Mouse (Mus musculus) brain, embryonic 14.5 days (tissue): ENCODE results near the gene Gsk3a.

Experiments used
- CTCF ChIP-seq: fragments of 200-500 bp; IDR thresholded peaks from 2 replicates; pipeline ENCODE4 v1.5.1; 2012; ENCODE audit warnings: inconsistent platforms, mild to moderate bottlenecking, moderate library complexity, borderline replicate concordance; ENCODE audit not compliant: insufficient read depth, insufficient read length; ENCODE audit errors: extremely low read depth
- POLR2A ChIP-seq: fragments of 200-500 bp; IDR thresholded peaks from 2 replicates; pipeline ENCODE4 v1.6.1; 2012; ENCODE audit warnings: mild to moderate bottlenecking, inconsistent platforms, borderline replicate concordance; ENCODE audit not compliant: poor library complexity, insufficient read depth, insufficient read length, severe bottlenecking; ENCODE audit errors: extremely low read depth

- peak; percentile 13; the same call in 1 of the 2 replicates for TF ChIP-seq CTCF
- TF ChIP-seq POLR2A, result no peak
These were observed 18.8 kb downstream of the Gsk3a start for GRCm38 (mm10) chr7:25218705-25219415.
